Mouse (Mus musculus): Measurements from ENCODE around the gene Orc5.
"Not testable (repeated sequence)": the region's sequence is repeated elsewhere in the genome, so short reads cannot be mapped to it uniquely, and the experiment has no call there.

Gene Orc5

GRCm38 (mm10) chr5:22538996-22539600, 11.1 kb downstream of the Orc5 start:
- no peak for DNase-seq (ENCODE audit: extremely low spot score, low spot score)

- DNase-seq (ENCODE audit: extremely low spot score, low spot score): no peak
These were observed 13.5 kb downstream of the Orc5 start for GRCm38 (mm10) chr5:22536695-22537094.

DNA sequence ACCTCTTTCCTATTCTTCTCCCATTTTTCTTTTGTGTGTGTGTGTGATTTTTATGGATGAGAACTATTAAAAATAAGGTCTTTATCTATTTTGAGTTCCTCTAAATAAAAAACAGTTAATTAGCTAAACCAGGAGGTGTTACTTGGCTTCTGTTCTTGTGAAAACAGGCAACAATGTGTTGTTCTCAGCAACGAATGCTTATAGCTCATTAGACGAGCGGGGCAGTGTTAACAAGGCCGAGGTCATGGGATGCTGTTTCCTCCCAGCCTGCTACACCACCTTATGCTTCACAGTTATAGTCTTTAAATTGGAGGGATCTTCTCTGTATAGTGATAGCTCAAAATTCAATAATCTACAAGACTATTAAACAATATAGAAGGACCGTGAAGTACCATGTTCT, 17.7 kb downstream of the Orc5 start:
- no peak for DNase-seq (ENCODE audit: extremely low spot score, low spot score)

GRCm38 (mm10) chr5:22522612-22523011, 27.6 kb downstream of the Orc5 start:
- DNase-seq (ENCODE audit: extremely low spot score, low spot score): no peak

- DNase-seq (ENCODE audit: extremely low spot score, low spot score): no peak
These were observed 30.5 kb downstream of the Orc5 start for GRCm38 (mm10) chr5:22519708-22520107.

GRCm38 (mm10) chr5:22515745-22516144, 34.5 kb downstream of the Orc5 start:
- not testable (repeated sequence) for DNase-seq (ENCODE audit: extremely low spot score, low spot score)

GRCm38 (mm10) chr5:22514231-22514630, 36.0 kb downstream of the Orc5 start:
- not testable (repeated sequence) for DNase-seq (ENCODE audit: extremely low spot score, low spot score)

DNA sequence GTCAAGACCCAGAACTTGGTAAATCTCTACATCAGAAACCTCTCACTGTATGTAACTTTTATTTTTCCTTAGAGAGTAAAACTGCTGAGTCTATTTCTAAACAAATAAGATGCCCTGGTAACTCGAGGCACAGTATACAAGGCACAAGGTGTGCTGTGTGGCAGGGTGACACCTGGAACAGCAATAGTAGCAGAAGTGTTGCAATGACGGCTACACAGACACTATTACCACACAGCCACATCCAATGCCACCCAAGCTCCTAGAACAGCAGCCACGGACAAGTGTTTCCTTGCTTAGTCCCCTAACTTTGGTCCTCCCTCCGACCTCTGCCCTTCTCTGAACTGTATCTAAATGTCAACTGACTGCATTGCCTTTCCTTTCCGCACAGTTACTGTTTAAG, 37.6 kb downstream of the Orc5 start:
- not testable (repeated sequence) for DNase-seq (ENCODE audit: extremely low spot score, low spot score)

GRCm38 (mm10) chr5:22511824-22512223, 38.4 kb downstream of the Orc5 start:
- no peak for DNase-seq (ENCODE audit: extremely low spot score, low spot score)

DNA sequence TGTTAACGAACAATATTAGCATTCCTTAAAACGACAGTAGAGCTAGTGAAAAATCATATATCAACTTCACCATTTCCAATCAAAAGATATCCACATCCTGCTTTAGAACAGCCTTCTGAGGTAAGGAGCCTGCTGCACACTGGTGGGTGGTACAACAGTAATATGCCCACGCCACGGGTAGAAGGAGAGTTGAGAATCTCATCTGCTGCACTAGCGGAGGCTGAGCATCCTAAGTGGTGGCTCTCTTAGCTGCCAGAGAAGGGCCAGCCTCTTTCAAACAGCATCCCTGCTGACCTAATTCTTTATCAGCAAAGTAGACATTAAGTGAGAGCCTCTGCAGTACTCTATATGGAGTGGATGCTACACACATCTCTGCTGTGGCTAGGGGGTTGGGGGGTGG, 41.7 kb downstream of the Orc5 start:
- DNase-seq (ENCODE audit: extremely low spot score, low spot score): no peak

GRCm38 (mm10) chr5:22499437-22499836, 50.8 kb downstream of the Orc5 start:
- DNase-seq (ENCODE audit: extremely low spot score, low spot score): no peak

- no peak for DNase-seq (ENCODE audit: extremely low spot score, low spot score)
These were observed 59.1 kb downstream of the Orc5 start for GRCm38 (mm10) chr5:22491088-22491487.

DNA sequence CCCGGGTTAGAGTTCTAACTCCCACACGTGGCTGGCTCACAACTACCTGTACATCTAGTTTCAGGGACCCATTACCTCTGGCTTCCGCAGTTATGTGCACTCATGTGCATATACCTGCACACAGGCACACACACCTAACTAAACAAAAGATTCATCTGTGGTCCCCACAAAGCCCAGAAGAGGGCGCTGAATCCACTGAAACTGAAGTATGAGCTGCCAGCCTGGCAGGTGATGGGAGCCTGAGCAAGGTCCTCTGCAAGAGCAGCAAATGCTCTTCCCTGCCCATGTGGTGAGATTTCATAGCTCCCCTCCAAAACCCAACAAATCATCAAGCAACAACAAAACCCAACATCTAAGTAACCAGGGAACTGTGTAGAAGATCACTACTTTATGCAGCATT, 61.1 kb downstream of the Orc5 start:
- DNase-seq (ENCODE audit: extremely low spot score, low spot score): no peak

GRCm38 (mm10) chr5:22486601-22487206, 63.5 kb downstream of the Orc5 start:
- DNase-seq (ENCODE audit: extremely low spot score, low spot score): no peak

GRCm38 (mm10) chr5:22485764-22486163, 64.5 kb downstream of the Orc5 start:
- DNase-seq (ENCODE audit: extremely low spot score, low spot score): no peak

DNA sequence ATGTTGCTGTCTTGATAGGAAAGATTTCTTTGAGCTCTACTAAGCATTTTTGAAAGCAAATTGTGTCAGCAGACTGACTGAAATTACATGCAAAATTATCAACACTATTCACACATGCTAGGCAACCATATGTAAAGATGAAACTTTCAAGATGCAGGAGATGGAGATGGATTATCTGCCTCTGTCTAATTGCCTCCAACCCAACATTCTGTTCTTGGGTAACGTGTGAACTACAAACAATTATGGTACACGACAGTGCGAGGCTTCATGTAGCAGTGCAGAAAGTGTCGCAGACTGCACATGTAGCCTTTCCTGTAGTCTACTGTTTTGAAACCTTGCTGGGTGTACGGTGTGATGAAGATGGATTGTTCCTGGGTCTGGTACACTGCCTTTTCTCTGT, 67.7 kb downstream of the Orc5 start:
- DNase-seq (ENCODE audit: extremely low spot score, low spot score): no peak

GRCm38 (mm10) chr5:22472445-22472844, 77.8 kb downstream of the Orc5 start:
- not testable (repeated sequence) for DNase-seq (ENCODE audit: extremely low spot score, low spot score)

DNA sequence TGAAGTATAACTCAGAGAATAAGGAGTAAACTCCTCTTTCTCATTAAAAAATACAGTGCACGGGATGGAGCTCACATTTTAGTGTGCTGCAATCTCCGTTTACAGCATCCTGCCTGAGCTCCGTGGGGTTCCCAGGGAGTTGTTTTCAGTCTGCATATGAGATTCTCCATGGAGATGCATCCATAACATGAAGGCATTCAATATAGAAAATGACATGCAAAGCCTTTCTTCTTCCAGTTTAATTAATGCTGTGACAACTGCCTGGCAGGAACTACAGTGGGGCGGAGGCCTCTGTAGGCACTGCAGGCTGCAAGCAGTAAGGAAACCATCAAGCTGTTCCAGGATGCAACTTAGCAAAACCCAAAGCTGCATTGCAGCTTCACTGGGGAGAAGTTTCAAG, 79.0 kb downstream of the Orc5 start:
- DNase-seq (ENCODE audit: extremely low spot score, low spot score): no peak

DNA sequence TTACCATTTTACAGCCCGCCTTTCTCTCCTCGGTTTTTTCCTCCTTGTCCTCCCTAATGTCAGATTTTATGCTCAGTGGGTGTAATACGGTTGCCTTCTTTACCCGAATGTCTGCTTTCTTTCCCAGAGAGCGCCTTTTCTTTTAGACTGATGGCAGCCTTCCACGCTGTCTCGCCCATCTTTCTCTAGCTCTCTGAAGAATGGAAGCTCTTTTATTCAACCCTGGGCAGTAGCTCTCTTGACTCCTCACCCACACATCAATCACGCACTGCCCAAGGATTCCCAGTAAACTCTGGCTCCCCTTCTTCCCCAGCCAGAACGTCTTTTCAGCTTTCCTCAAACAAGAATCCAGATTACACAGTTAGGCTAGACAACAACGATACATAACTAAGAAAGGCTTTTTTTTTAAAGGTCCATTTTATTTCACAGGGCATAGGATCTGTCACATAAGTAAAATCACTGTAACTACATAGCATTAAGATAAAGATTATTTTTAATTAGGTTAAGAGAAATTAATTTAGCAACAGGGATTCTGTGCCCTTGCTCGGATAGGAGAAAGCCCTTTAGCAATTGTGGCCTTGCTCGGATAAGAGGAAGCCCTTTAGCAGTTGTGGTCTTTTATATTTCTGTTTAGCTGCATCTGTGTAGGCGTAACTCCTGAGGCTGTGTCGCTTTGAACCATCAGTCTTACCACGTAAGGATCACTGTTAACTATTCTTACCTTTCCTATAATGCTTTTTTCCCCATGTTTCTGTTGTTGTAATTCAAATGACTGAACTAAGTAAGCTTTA, 97.2 kb downstream of the Orc5 start:
- DNase-seq (ENCODE audit: extremely low spot score, low spot score): peak; percentile 19

DNA sequence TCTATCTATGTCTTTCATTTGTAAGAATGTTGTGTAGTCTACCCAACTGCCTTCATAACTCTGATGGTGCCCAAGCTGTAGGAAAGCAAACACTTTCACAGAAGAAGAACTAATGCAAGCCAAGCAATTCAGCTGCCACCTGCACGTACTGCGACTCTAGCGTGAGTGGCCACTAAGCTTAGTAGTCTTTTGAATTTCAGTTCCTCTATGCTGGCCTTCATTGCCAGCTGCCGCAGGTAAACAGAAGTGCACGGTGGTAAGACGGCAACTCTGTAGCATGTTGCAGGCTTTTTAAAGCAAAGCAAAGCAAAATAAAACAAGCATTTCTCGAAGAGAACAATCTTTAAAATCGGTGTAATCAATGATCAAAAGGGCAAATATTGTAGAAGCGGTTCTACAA, 97.8 kb downstream of the Orc5 start:
- DNase-seq (ENCODE audit: extremely low spot score, low spot score): no peak

- DNase-seq (ENCODE audit: extremely low spot score, low spot score): no peak
These were observed 98.5 kb downstream of the Orc5 start for GRCm38 (mm10) chr5:22451764-22452163.

DNA sequence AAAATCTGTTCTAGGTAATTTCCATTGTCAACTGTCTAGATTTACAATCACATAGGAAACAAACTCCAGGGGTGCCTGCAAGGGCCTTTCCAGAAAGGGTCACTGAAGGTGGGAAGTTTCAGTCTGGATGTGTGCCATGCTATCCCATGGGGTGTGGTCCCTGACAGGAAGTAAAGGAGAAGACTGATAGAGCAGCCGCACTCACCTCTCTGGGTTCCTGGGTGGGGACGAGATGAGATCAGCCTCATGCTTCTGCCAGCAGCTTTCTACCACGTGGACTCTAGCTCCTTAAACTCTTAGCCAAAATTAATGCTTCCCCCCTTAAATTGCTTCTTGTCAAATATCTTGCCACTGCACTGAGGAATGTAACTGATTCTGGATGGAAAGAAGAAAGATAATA, 100.7 kb downstream of the Orc5 start:
- DNase-seq (ENCODE audit: extremely low spot score, low spot score): no peak
